In genomic region chr13:41008271-41008670, GRCm38 (mm10) we compare ENCODE assay signal across 21 mouse cellular contexts.
"Had no signal": no experiment of that assay in that cellular context is flagged by ENCODE, and none has a peak within 500 bp of the region (broad histone marks: within the 10 kb centered on the region; RNA-seq: fewer than 3 reads in every experiment).

No protein-coding gene starts in this region.

- H3K4me1 ChIP-seq: heart, embryonic 10.5 days; heart, embryonic 12.5 days; hindbrain, embryonic 10.5 days; hindbrain, embryonic 12.5 days; intestine, embryonic 15.5 days; limb, embryonic 10.5 days; limb, embryonic 12.5 days had no signal

- ATAC-seq: forebrain, postnatal 0 days; hindbrain, embryonic 16.5 days; inflammation-experienced regulatory T-cells, adult 6 months; intestine, embryonic 15.5 days; intestine, postnatal 0 days; liver, embryonic 12.5 days had no signal

- H3K4me2 ChIP-seq: heart, embryonic 12.5 days; hindbrain, embryonic 12.5 days; hindbrain, embryonic 14.5 days; intestine, embryonic 15.5 days; limb, embryonic 12.5 days; liver, embryonic 12.5 days had no signal

- H3K27ac ChIP-seq: heart, embryonic 10.5 days; hindbrain, embryonic 10.5 days; hindbrain, embryonic 12.5 days; hindbrain, embryonic 14.5 days; intestine, embryonic 15.5 days; layer of hippocampus, adult 2 months; left cerebral cortex, adult 2 months; limb, embryonic 10.5 days; limb, embryonic 12.5 days; liver, embryonic 12.5 days; liver, embryonic 14.5 days had no signal

- H3K9me3 ChIP-seq: heart, embryonic 10.5 days; heart, embryonic 12.5 days; hindbrain, embryonic 10.5 days; hindbrain, embryonic 12.5 days; intestine, embryonic 15.5 days; limb, embryonic 10.5 days; limb, embryonic 12.5 days; liver, embryonic 12.5 days had no signal

- H3K4me3 ChIP-seq: heart, embryonic 10.5 days; heart, embryonic 12.5 days; hindbrain, embryonic 10.5 days; hindbrain, embryonic 12.5 days; intestine, embryonic 15.5 days; layer of hippocampus, adult 2 months; left cerebral cortex, adult 2 months; limb, embryonic 10.5 days; limb, embryonic 12.5 days; liver, embryonic 12.5 days had no signal

- H3K9ac ChIP-seq: forebrain, postnatal 0 days; heart, embryonic 12.5 days; hindbrain, embryonic 12.5 days; hindbrain, embryonic 14.5 days; intestine, embryonic 15.5 days; limb, embryonic 12.5 days; liver, embryonic 12.5 days; liver, embryonic 14.5 days had no signal

- DNase-seq: forebrain, postnatal 0 days; gastrocnemius, postnatal 14 days; heart, adult 18-20 months; heart, postnatal 10 days; heart, postnatal 4 days; liver had no signal

- H3K27me3 ChIP-seq: heart, embryonic 12.5 days; hindbrain, embryonic 12.5 days; intestine, embryonic 15.5 days; limb, embryonic 12.5 days; liver, embryonic 12.5 days had no signal
